Mouse (Mus musculus) hindbrain, embryonic 16.5 days (tissue): ENCODE results near the gene Parp3. TPM values are rescaled to one million over a fixed set of nuclear protein-coding genes. Genes with fewer than 3 reads are reported as not detected.

Experiments used
- ATAC-seq: fragments of 200-750 bp; cut with Nextera tagmentation; 2 replicates; pipeline ENCODE4 v1.8.0; 2017; ENCODE audit warnings: moderate TSS enrichment, moderate library complexity
- H3K27ac ChIP-seq: fragments of 300-500 bp; sonication (generic); 2 replicates; pipeline ENCODE4 v1.5.1; 2014; ENCODE audit warnings: low read depth, mild to moderate bottlenecking, control low read depth, low read length, moderate library complexity
- H3K27me3 ChIP-seq: fragments of 300-500 bp; sonication (generic); replicated peaks from 2 replicates; pipeline ENCODE4 v1.6.1; 2014; ENCODE audit warnings: low read length; ENCODE audit not compliant: control insufficient read depth, insufficient read depth
- H3K36me3 ChIP-seq: fragments of 300-500 bp; sonication (generic); 2 replicates; pipeline ENCODE4 v1.6.1; 2014; ENCODE audit warnings: mild to moderate bottlenecking, low read length, moderate library complexity, mixed read lengths; ENCODE audit not compliant: control insufficient read depth, insufficient read depth
- H3K4me1 ChIP-seq: fragments of 300-500 bp; sonication (generic); 2 replicates; pipeline ENCODE4 v1.6.1; 2014; ENCODE audit warnings: low read depth, low read length; ENCODE audit not compliant: control insufficient read depth, insufficient read depth
- H3K4me2 ChIP-seq: fragments of 300-500 bp; sonication (generic); 2 replicates; pipeline ENCODE4 v1.6.1; 2014; ENCODE audit warnings: mild to moderate bottlenecking, low read length, control low read depth, moderate library complexity
- H3K4me3 ChIP-seq: fragments of 300-500 bp; sonication (generic); 2 replicates; pipeline ENCODE4 v1.5.1; 2014; ENCODE audit warnings: mild to moderate bottlenecking, low read length, control low read depth, moderate library complexity
- H3K9ac ChIP-seq: fragments of 300-500 bp; sonication (generic); 2 replicates; pipeline ENCODE4 v1.6.1; 2014; ENCODE audit warnings: low read depth, mild to moderate bottlenecking, control low read depth, low read length, moderate library complexity
- H3K9me3 ChIP-seq: fragments of 300-500 bp; sonication (generic); 2 replicates; pipeline ENCODE4 v1.6.1; 2014; ENCODE audit warnings: mild to moderate bottlenecking, low read length, moderate library complexity; ENCODE audit not compliant: control insufficient read depth
- WGBS: fragments of 180-500 bp; shearing (Covaris S2); extraction: QIAGEN DNeasy Blood & Tissue Kit; methylation state at CpG from one replicate; pipeline ENCODE4 v1.1.7; 2014; 5-methylcytosine and 5-hydroxymethylcytosine counted together
- polyA plus RNA-seq: library from polyadenylated mRNA; unstranded; fragments of >200 nt; fragmentation: Nextera tagmentation; extraction: Ambion mirVana; gene quantifications from 2 replicates; pipeline ENCODE4 v1.2.1, GENCODE M21; 2015

Gene Parp3
- polyA plus RNA-seq, 1 experiment from 2014 or later, result 1.3 TPM

GRCm38 (mm10) chr9:106478101-106478500 lies 1.4 kb upstream of the Parp3 start:
- Histone ChIP-seq H3K9me3 (no peaks in the 10 kb centered on the region), H3K4me3 (peak overlapping the region; percentile 67), H3K27me3 (no peaks in the 10 kb centered on the region), H3K9ac (peak overlapping the region; percentile 64; the same call in 1 of the 2 replicates), H3K27ac (no peak overlapping the region), H3K4me1 (peaks cover 10% of the 10 kb centered on the region), H3K4me2 (peak overlapping the region; percentile 69), H3K36me3 (peaks cover 10% of the 10 kb centered on the region)
- no peak for ATAC-seq
- WGBS, result 87% methylated on average over 9 of the region's 9 CpGs

- Histone ChIP-seq H3K27me3 (no peaks in the 10 kb centered on the region), H3K36me3 (peaks cover 6% of the 10 kb centered on the region), H3K27ac (no peak overlapping the region), H3K4me2 (peak overlapping the region; percentile 69), H3K4me3 (peak overlapping the region; percentile 67), H3K9me3 (no peaks in the 10 kb centered on the region), H3K9ac (peak overlapping the region; percentile 64), H3K4me1 (peaks cover 10% of the 10 kb centered on the region)
- 4% methylated on average over 16 of the region's 16 CpGs for WGBS
- ATAC-seq, result no peak
These were observed 900 bp upstream of the Parp3 start for GRCm38 (mm10) chr9:106477649-106478048.

DNA sequence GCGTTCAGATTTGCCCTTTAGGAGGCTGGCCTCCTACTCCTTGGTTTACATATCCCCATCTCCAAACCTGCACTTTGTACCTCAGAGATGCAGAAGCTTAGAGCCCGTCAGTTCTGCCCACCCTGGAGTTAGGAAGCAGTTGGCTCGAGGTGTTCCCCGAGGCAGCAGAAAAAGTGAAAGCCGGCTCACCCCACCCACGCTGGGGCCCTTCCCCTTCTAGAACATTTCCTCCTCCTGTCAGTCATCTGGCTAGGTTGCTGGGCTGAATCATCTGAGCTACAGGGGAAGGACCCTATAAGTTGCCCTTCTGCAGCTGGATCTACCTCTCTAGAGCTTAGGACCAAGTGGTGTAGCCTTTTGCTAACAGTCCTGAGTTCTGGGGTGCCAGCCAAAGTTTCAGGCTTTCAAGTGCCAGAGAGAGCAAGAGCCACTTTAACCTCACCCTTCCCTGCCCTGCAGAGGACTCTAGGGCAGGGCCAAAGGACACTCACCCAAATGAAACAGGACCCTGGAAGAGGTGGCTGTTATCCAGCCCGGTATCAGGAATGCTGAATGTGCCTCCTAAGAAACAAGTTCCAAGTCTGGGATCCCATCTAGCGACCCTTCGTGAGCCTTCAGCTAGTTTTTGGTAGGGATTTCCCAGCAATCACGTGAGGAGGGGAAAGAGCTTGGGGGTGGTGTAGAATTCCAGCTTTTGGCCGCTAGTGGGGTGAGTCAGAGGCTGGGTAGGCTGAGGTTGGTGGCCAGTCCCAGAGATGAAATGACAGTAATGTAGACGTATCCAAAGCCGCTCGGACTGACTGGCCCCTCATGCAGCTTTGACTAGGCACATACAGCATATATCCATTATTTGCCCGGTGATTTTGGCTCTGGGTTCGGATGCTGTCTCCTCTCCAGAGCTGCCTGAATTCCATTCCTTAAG lies 486 bp downstream of the Parp3 start:
- no peak overlapping the region for H3K4me3 ChIP-seq
- H3K36me3 ChIP-seq, result no peaks in the 10 kb centered on the region
- H3K27ac ChIP-seq, result no peak overlapping the region
- no peaks in the 10 kb centered on the region for H3K9me3 ChIP-seq
- peak overlapping the region; percentile 44 for H3K4me2 ChIP-seq
- peaks cover 10% of the 10 kb centered on the region for H3K4me1 ChIP-seq
- no peaks in the 10 kb centered on the region for H3K27me3 ChIP-seq
- no peak for ATAC-seq
- 39% methylated on average over 16 of the region's 16 CpGs for WGBS
- 0 out of 2 replicates have a peak overlapping the region, but pooled peaks have one; percentile 0 for H3K9ac ChIP-seq

DNA sequence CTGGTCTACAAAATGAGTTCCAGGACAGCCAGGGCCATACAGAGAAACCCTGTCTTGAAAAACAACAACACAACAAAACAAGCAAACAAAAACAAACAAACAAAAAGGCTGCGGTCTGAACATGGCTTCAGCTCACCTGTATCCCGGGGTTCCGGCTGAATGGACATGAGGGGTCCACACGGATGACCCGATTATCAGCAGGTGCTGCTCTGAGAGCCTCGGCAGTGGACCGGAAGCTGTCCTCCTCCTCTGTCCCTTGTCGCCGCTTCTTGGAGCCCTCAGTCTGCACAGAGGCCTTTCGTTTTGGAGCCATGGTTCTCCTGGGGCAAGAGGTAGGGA lies 1.1 kb downstream of the Parp3 start, which contains the start of gene Rrp9:
TSS of gene Rrp9 (plus strand) at position 301 of the 339 bp plus-strand sequence.
- Histone ChIP-seq H3K4me1 (peaks cover 10% of the 10 kb centered on the region), H3K4me3 (peak within 1 kb of the TSS; percentile 67; the same call in 1 of the 2 replicates), H3K27ac (no peak within 1 kb of the TSS), H3K27me3 (no peaks in the 10 kb centered on the region), H3K36me3 (no peaks in the 10 kb centered on the region), H3K4me2 (peak within 1 kb of the TSS; percentile 44), H3K9ac (0 out of 2 replicates have a peak within 1 kb of the TSS, but pooled peaks have one; percentile 0), H3K9me3 (no peaks in the 10 kb centered on the region)
- WGBS, result 92% methylated on average over 10 of the region's 10 CpGs
- no peak for ATAC-seq

DNA sequence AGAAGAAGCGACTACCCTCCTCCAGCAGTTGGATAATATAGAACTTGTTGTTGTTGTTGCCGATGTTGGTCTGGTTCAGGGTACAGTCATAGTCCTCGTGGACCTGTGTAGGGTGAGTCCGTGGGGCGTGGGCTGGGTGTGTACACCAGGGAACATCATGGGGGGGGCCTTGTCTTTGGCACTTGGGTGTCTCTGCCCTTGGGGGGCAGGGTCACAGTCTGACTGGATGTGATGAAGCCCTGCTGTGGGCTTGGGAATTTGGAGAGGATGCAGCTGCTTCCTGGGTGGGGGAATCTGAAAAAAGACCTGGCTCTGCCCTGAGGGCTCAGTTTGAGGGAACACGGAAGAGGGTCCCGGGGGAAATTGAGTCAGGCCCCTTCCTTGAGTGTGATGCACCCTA lies 1.7 kb downstream of the Parp3 start:
- peaks cover 10% of the 10 kb centered on the region for H3K4me1 ChIP-seq
- H3K9ac ChIP-seq, result no peak overlapping the region
- no peak overlapping the region for H3K4me3 ChIP-seq
- H3K9me3 ChIP-seq, result no peaks in the 10 kb centered on the region
- H3K36me3 ChIP-seq, result no peaks in the 10 kb centered on the region
- ATAC-seq, result no peak
- WGBS, result 60% methylated on average over 7 of the region's 7 CpGs
- no peaks in the 10 kb centered on the region for H3K27me3 ChIP-seq
- no peak overlapping the region for H3K27ac ChIP-seq
- no peak overlapping the region for H3K4me2 ChIP-seq

DNA sequence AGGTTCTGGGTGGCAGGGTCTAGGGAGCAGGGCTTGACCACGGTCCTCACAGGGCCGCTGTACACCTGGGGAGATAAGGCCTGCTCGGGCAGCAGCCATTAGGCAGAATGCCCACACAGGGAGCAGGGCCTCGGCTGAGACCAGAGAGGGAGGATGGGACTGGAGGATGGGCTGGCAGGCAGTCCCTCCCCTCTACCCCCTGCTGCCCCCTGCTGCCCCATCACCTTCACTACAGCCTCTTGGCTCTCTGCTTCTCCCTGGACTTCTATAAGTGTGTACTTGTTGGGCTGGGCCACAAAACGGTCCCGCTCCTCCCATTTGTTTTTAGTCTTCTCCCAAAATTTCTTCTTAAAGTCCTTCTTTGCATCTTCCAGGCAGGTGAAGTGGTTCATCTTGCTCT lies 2.3 kb downstream of the Parp3 start:
- Histone ChIP-seq H3K4me1 (peaks cover 10% of the 10 kb centered on the region), H3K9me3 (no peaks in the 10 kb centered on the region), H3K4me3 (no peak overlapping the region), H3K36me3 (no peaks in the 10 kb centered on the region), H3K27ac (no peak overlapping the region), H3K9ac (peak overlapping the region; percentile 36), H3K27me3 (no peaks in the 10 kb centered on the region), H3K4me2 (no peak overlapping the region)
- 2% methylated on average over 6 of the region's 6 CpGs for WGBS
- ATAC-seq, result no peak

DNA sequence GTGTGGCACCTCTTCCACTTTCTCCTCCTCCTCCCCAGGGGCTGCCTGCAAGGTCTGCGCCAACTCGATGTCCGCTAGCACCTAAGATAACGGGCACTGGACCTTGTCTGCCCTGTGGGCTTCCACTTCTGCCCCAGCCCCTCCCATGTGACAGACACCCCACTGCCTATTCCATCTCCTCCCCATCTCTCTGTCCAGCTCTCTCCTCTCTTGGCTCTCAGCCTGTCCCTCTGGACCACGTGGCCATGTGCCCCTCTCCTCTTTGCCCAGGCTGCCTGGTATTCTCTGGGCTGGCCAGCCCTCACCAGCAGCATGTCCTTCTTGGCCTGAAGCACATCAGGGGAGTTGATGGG lies 3.0 kb downstream of the Parp3 start:
- no peak overlapping the region for H3K4me3 ChIP-seq
- 81% methylated on average over 5 of the region's 5 CpGs for WGBS
- no peak overlapping the region for H3K9ac ChIP-seq
- H3K36me3 ChIP-seq, result no peaks in the 10 kb centered on the region
- H3K4me2 ChIP-seq, result no peak overlapping the region
- H3K4me1 ChIP-seq, result peaks cover 9% of the 10 kb centered on the region
- no peaks in the 10 kb centered on the region for H3K9me3 ChIP-seq
- no peak for ATAC-seq
- H3K27me3 ChIP-seq, result no peaks in the 10 kb centered on the region
- no peak overlapping the region for H3K27ac ChIP-seq

- Histone ChIP-seq H3K9ac (no peak overlapping the region), H3K36me3 (no peaks in the 10 kb centered on the region), H3K4me2 (no peak overlapping the region), H3K9me3 (no peaks in the 10 kb centered on the region), H3K4me1 (peaks cover 5% of the 10 kb centered on the region), H3K27ac (no peak overlapping the region), H3K27me3 (no peaks in the 10 kb centered on the region), H3K4me3 (no peak overlapping the region)
- ATAC-seq, result no peak
- WGBS, result 89% methylated on average over 16 of the region's 16 CpGs
These were observed 3.5 kb downstream of the Parp3 start for GRCm38 (mm10) chr9:106473081-106473752.

DNA sequence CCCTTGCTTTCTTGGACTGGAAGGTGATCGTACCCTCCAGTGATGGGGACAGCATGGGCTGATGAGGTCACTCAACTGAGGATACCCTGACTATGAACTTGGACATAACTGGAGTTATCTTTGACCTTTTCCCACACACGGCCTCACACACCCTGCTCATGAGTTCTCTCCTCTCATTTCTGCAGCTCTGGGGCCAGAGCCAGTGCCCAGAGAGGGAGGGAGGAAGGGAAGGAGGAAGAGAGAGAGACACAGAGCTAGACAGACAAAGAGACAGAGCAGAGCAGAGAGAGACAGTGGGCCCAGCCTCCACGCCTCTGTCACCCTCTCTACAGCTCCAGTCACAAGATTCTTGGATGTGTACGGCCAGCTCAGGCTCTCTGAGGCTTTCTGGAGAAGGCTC lies 4.4 kb downstream of the Parp3 start:
- Histone ChIP-seq H3K4me1 (no peaks in the 10 kb centered on the region; the same call in 1 of the 2 replicates), H3K9me3 (no peaks in the 10 kb centered on the region), H3K9ac (no peak overlapping the region), H3K4me2 (no peak overlapping the region), H3K36me3 (no peaks in the 10 kb centered on the region), H3K27ac (no peak overlapping the region), H3K27me3 (no peaks in the 10 kb centered on the region), H3K4me3 (no peak overlapping the region)
- ATAC-seq, result no peak
- 64% methylated on average over 4 of the region's 4 CpGs for WGBS
